In the genomic region with DNA sequence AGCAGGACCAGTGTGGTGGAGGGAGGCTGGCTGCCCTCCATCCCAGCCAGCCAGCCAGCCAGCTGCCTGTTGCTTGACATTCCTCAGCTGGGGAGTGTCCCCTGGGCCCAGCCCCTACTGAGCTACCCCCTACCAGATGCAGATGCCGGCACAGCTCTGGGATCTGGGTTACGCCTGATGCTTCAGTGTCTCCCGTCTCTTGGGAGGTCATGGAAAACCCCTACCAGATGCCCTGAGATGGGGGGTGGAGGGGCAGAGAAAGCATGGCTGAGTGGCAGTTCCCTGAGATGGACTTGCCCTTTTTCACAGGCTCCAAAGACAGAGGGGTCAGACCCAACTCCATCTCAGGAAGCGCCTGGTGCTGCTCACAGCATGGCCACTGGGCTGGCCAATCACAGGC, we compare ENCODE assay signal across 9 mouse cellular contexts. TPM values are rescaled to one million over a fixed set of nuclear protein-coding genes. Genes with fewer than 3 reads are reported as not detected.
A peak's percentile ranks its signal among the peaks of the same experiment; 100 is the strongest.
DNase-seq lines count a peak whose midpoint lies in the region; ATAC-seq and TF ChIP-seq lines count a peak whose summit lies in the region.
"Had no signal": no experiment of that assay in that cellular context is flagged by ENCODE, and none has a peak within 500 bp of the region (broad histone marks: within the 10 kb centered on the region; RNA-seq: fewer than 3 reads in every experiment).

No protein-coding gene starts in this region.

- H3K9me3 ChIP-seq in midbrain, embryonic 10.5 days (replicated peaks), result no peaks in the 10 kb centered on the region
- no peaks in the 10 kb centered on the region for H3K9me3 ChIP-seq in midbrain, embryonic 11.5 days (ENCODE audit: control insufficient read depth, low read length)
- no peaks in the 10 kb centered on the region for H3K9me3 ChIP-seq in forebrain, embryonic 13.5 days (replicated peaks)
- no peaks in the 10 kb centered on the region for H3K9me3 ChIP-seq in liver, embryonic 12.5 days (replicated peaks)

- H3K4me1 ChIP-seq in midbrain, embryonic 10.5 days, result peaks cover 100% of the 10 kb centered on the region
- H3K4me1 ChIP-seq in midbrain, embryonic 11.5 days (ENCODE audit: control insufficient read depth, insufficient read depth, low read length), result peaks cover 62% of the 10 kb centered on the region
- H3K4me1 ChIP-seq in forebrain, embryonic 13.5 days, result peaks cover 95% of the 10 kb centered on the region
- H3K4me1 ChIP-seq in liver, embryonic 12.5 days, result peaks cover 98% of the 10 kb centered on the region
- H3K4me1 ChIP-seq in small intestine, adult 2 months (ENCODE audit: control insufficient read depth, insufficient read depth, insufficient read length, low read length), result peaks cover 53% of the 10 kb centered on the region

- H3K4me2 ChIP-seq in midbrain, embryonic 11.5 days, result no peak overlapping the region
- peak overlapping the region; percentile 75 for H3K4me2 ChIP-seq in forebrain, embryonic 13.5 days
- no peak overlapping the region for H3K4me2 ChIP-seq in liver, embryonic 12.5 days

- no peaks in the 10 kb centered on the region for H3K36me3 ChIP-seq in midbrain, embryonic 10.5 days
- H3K36me3 ChIP-seq in midbrain, embryonic 11.5 days (ENCODE audit: control insufficient read depth, insufficient read depth, low read length), result no peaks in the 10 kb centered on the region
- H3K36me3 ChIP-seq in forebrain, embryonic 13.5 days (ENCODE audit: poor library complexity, severe bottlenecking), result no peaks in the 10 kb centered on the region
- no peaks in the 10 kb centered on the region for H3K36me3 ChIP-seq in liver, embryonic 12.5 days
- no peaks in the 10 kb centered on the region for H3K36me3 ChIP-seq in small intestine, adult 2 months (ENCODE audit: control insufficient read depth, insufficient read depth, low read length)

- no peak for TF ChIP-seq CTCF in small intestine, adult 2 months (IDR thresholded peaks at IDR 0.05; ENCODE audit: extremely low read depth, insufficient read length, insufficient replicate concordance, low read depth, low read length)

- H3K9ac ChIP-seq in midbrain, embryonic 11.5 days (ENCODE audit: low read length), result no peak overlapping the region
- peak overlapping the region; percentile 23; the same call in 1 of the 2 replicates for H3K9ac ChIP-seq in forebrain, embryonic 13.5 days
- H3K9ac ChIP-seq in liver, embryonic 12.5 days, result no peak overlapping the region

- 37% methylated on average over 4 of the region's 4 CpGs for WGBS in midbrain, embryonic 10.5 days
- 37% methylated on average over 4 of the region's 4 CpGs for WGBS in midbrain, embryonic 11.5 days
- 50% methylated on average over 4 of the region's 4 CpGs for whole genome bisulfite sequencing in forebrain, embryonic 13.5 days
- 74% methylated on average over 4 of the region's 4 CpGs for WGBS in liver, embryonic 12.5 days (ENCODE audit: insufficient replicate concordance)
- 56% methylated on average over 4 of the region's 4 CpGs for WGBS in small intestine, adult 2 months

- H3K4me3 ChIP-seq in midbrain, embryonic 10.5 days, result peak overlapping the region; percentile 7; the same call in 1 of the 2 replicates
- H3K4me3 ChIP-seq in midbrain, embryonic 11.5 days (ENCODE audit: low read depth, low read length), result no peak overlapping the region
- H3K4me3 ChIP-seq in forebrain, embryonic 13.5 days, result no peak overlapping the region
- H3K4me3 ChIP-seq in liver, embryonic 12.5 days, result no peak overlapping the region
- H3K4me3 ChIP-seq in small intestine, adult 2 months (ENCODE audit: low read depth, low read length), result peak overlapping the region; percentile 27

- no peak for ATAC-seq in midbrain, embryonic 11.5 days (ENCODE audit: low FRiP score)
- no peak for ATAC-seq in forebrain, embryonic 13.5 days
- no peak for ATAC-seq in liver, embryonic 12.5 days

- H3K27ac ChIP-seq in midbrain, embryonic 10.5 days (replicated peaks), result peak overlapping the region; percentile 39
- no peak overlapping the region for H3K27ac ChIP-seq in midbrain, embryonic 11.5 days (ENCODE audit: low read depth, low read length)
- H3K27ac ChIP-seq in forebrain, embryonic 13.5 days, result 0 out of 2 replicates have a peak overlapping the region, but pooled peaks have one; percentile 79
- 0 out of 2 replicates have a peak overlapping the region, but pooled peaks have one; percentile 88 for H3K27ac ChIP-seq in liver, embryonic 12.5 days
- peak overlapping the region; percentile 97 for H3K27ac ChIP-seq in small intestine, adult 2 months (ENCODE audit: insufficient read depth, low read depth, low read length)
- H3K27ac ChIP-seq: kidney, postnatal 0 days had no signal

- TF ChIP-seq POLR2A in small intestine, adult 2 months (IDR thresholded peaks at IDR 0.05; ENCODE audit: low read depth, low read length), result no peak

- DNase-seq in midbrain, embryonic 10.5 days (ENCODE audit: low spot score), result no peak
- no peak for DNase-seq in midbrain, embryonic 11.5 days (ENCODE audit: low spot score, missing footprints)
- DNase-seq in testis, postnatal 10 days (ENCODE audit: low spot score), result no peak
- DNase-seq in kidney, postnatal 10 days, result no peak
- no peak for DNase-seq in layer of hippocampus, adult 8-10 months (ENCODE audit: low spot score in 2 of 2)

- H3K27me3 ChIP-seq in midbrain, embryonic 10.5 days (ENCODE audit: low read depth, poor library complexity, severe bottlenecking), result peaks cover 62% of the 10 kb centered on the region
- peaks cover 7% of the 10 kb centered on the region; the same call in 1 of the 2 replicates for H3K27me3 ChIP-seq in midbrain, embryonic 11.5 days (ENCODE audit: control insufficient read depth, insufficient read depth, low read length)
- H3K27me3 ChIP-seq in forebrain, embryonic 13.5 days, result no peaks in the 10 kb centered on the region
- no peaks in the 10 kb centered on the region for H3K27me3 ChIP-seq in liver, embryonic 12.5 days (replicated peaks)
- no peaks in the 10 kb centered on the region for H3K27me3 ChIP-seq in small intestine, adult 2 months (ENCODE audit: control insufficient read depth, insufficient read depth, low read length)

RNA-seq across cellular contexts. Expression of gene Kif21b, which starts 5.4 kb away (rescaled TPM):
- polyA plus RNA-seq in midbrain, embryonic 10.5 days (2016; fragmentation: Nextera tagmentation; extraction: Ambion mirVana), result 4.9 and 9.5 TPM in 2 replicates
- polyA plus RNA-seq in midbrain, embryonic 11.5 days (2014; fragmentation: Nextera tagmentation; extraction: Ambion mirVana), result 11.9 and 12.9 TPM in 2 replicates
- polyA plus RNA-seq in forebrain, embryonic 13.5 days (2015; fragmentation: Nextera tagmentation; extraction: Ambion mirVana), result 43.4 and 45.5 TPM in 2 replicates
- polyA plus RNA-seq in liver, embryonic 12.5 days (2016; fragmentation: Nextera tagmentation; extraction: Ambion mirVana), result 2.9 and 3.6 TPM in 2 replicates
- 12.4 and 28.6 TPM in 2 replicates for polyA plus RNA-seq in small intestine, adult 2 months (2012; rRNA removed)
- 10 to 100 TPM; 42.0 to 44.3 (median 42.9) TPM for total RNA-seq in layer of hippocampus, adult 8-10 months (2022)

Comparison
In these comparisons a context has a peak if more than half of its experiments do, and no peak if none do; other contexts are left out.
1. H3K4me3 ChIP-seq: peak in midbrain, embryonic 10.5 days (single experiment) and small intestine, adult 2 months (single experiment); none in midbrain, embryonic 11.5 days (single experiment), forebrain, embryonic 13.5 days (single experiment) and liver, embryonic 12.5 days (single experiment).